Mouse (Mus musculus) macrophage (primary cell): ENCODE data around the gene Usp36. TPM values are rescaled to one million over a fixed set of nuclear protein-coding genes. Genes with fewer than 3 reads are reported as not detected.

Experiments used
- H3K27ac ChIP-seq: fragments of 350-480 bp; formaldehyde crosslinking; 2 replicates; pipeline ENCODE4 v1.9.0; 2021
- H3K36me3 ChIP-seq: fragments of 350-480 bp; formaldehyde crosslinking; 2 replicates; pipeline ENCODE4 v1.9.0; 2021; ENCODE audit errors: inconsistent target
- H3K4me3 ChIP-seq: fragments of 350-480 bp; formaldehyde crosslinking; 2 replicates; pipeline ENCODE4 v1.9.0; 2021; ENCODE audit errors: inconsistent target
- H3K79me2 ChIP-seq: fragments of 350-480 bp; formaldehyde crosslinking; 2 replicates; pipeline ENCODE4 v1.9.0; 2021; ENCODE audit errors: inconsistent target
- WGBS: methylation state at CpG from one replicate; pipeline ENCODE4 v1.1.7; 2026; ENCODE audit warnings: inconsistent platforms; ENCODE audit not compliant: missing documents; 5-methylcytosine and 5-hydroxymethylcytosine counted together
- polyA plus RNA-seq: library from polyadenylated mRNA; stranded (reverse); fragments of 250-400 nt; gene quantifications from 3 replicates; pipeline ENCODE4 v1.2.4, GENCODE M21; 2018; ENCODE audit warnings: inconsistent platforms

The Usp36 gene
- polyA plus RNA-seq, 1 experiment from 2014 or later = 5.4 TPM

GRCm38 (mm10) chr11:118232314-118232831 is 57.7 kb downstream of the Usp36 start:
- 2% methylated on average over 7 of the region's 7 CpGs for WGBS
- Histone ChIP-seq H3K4me3 (peak overlapping the region; percentile 13; the same call in 1 of the 2 replicates), H3K27ac (peak overlapping the region; percentile 62), H3K36me3 (no peaks in the 10 kb centered on the region), H3K79me2 (peaks cover 100% of the 10 kb centered on the region)

- 25% methylated on average over 5 of the region's 5 CpGs for WGBS
- peak overlapping the region; percentile 62 for H3K27ac ChIP-seq
These were observed 60.1 kb downstream of the Usp36 start for GRCm38 (mm10) chr11:118229941-118230340.

GRCm38 (mm10) chr11:118227650-118228049 is 62.4 kb downstream of the Usp36 start:
- Histone ChIP-seq H3K79me2 (peaks cover 100% of the 10 kb centered on the region), H3K36me3 (no peaks in the 10 kb centered on the region), H3K27ac (peak overlapping the region; percentile 15; the same call in 1 of the 2 replicates), H3K4me3 (no peak overlapping the region)
- WGBS = 21% methylated on average over 6 of the region's 7 CpGs

More at GRCm38 (mm10) chr11:118229941-118230340, 60.1 kb downstream of the Usp36 start:
- peaks cover 100% of the 10 kb centered on the region for H3K79me2 ChIP-seq
- H3K4me3 ChIP-seq = no peak overlapping the region
- H3K36me3 ChIP-seq = no peaks in the 10 kb centered on the region

GRCm38 (mm10) chr11:118226850-118227249 is 63.2 kb downstream of the Usp36 start:
- Histone ChIP-seq H3K27ac (peak overlapping the region; percentile 4; the same call in 1 of the 2 replicates), H3K4me3 (no peak overlapping the region), H3K79me2 (peaks cover 100% of the 10 kb centered on the region), H3K36me3 (no peaks in the 10 kb centered on the region)
- 21% methylated on average over 7 of the region's 7 CpGs for WGBS

GRCm38 (mm10) chr11:118225862-118226261 is 64.2 kb downstream of the Usp36 start:
- Histone ChIP-seq H3K36me3 (no peaks in the 10 kb centered on the region), H3K79me2 (peaks cover 100% of the 10 kb centered on the region), H3K27ac (no peak overlapping the region), H3K4me3 (no peak overlapping the region)
- WGBS = 100% methylated on average over 1 of the region's 1 CpGs

- Histone ChIP-seq H3K79me2 (peaks cover 100% of the 10 kb centered on the region), H3K27ac (no peak overlapping the region), H3K36me3 (no peaks in the 10 kb centered on the region), H3K4me3 (no peak overlapping the region)
- 93% methylated on average over 12 of the region's 12 CpGs for WGBS
These were observed 64.8 kb downstream of the Usp36 start for GRCm38 (mm10) chr11:118225056-118225836.

GRCm38 (mm10) chr11:118223416-118224067 is 66.5 kb downstream of the Usp36 start:
- Histone ChIP-seq H3K27ac (no peak overlapping the region), H3K79me2 (peaks cover 100% of the 10 kb centered on the region), H3K4me3 (no peak overlapping the region), H3K36me3 (no peaks in the 10 kb centered on the region)
- WGBS = 88% methylated on average over 10 of the region's 10 CpGs

- WGBS = 96% methylated on average over 5 of the region's 5 CpGs
- no peaks in the 10 kb centered on the region for H3K36me3 ChIP-seq
- peak overlapping the region; percentile 48 for H3K27ac ChIP-seq
- H3K4me3 ChIP-seq = no peak overlapping the region
- peaks cover 100% of the 10 kb centered on the region for H3K79me2 ChIP-seq
These were observed 67.1 kb downstream of the Usp36 start for GRCm38 (mm10) chr11:118222917-118223316.

GRCm38 (mm10) chr11:118222351-118222885 is 67.6 kb downstream of the Usp36 start:
- Histone ChIP-seq H3K79me2 (peaks cover 100% of the 10 kb centered on the region), H3K4me3 (no peak overlapping the region), H3K36me3 (no peaks in the 10 kb centered on the region), H3K27ac (peak overlapping the region; percentile 48)
- 65% methylated on average over 6 of the region's 6 CpGs for WGBS

- Histone ChIP-seq H3K4me3 (no peak overlapping the region), H3K27ac (no peak overlapping the region), H3K36me3 (no peaks in the 10 kb centered on the region), H3K79me2 (peaks cover 99% of the 10 kb centered on the region)
- WGBS = 46% methylated on average over 5 of the region's 7 CpGs
These were observed 69.3 kb downstream of the Usp36 start for GRCm38 (mm10) chr11:118220561-118221262.

- Histone ChIP-seq H3K79me2 (peaks cover 99% of the 10 kb centered on the region), H3K4me3 (no peak overlapping the region), H3K36me3 (no peaks in the 10 kb centered on the region), H3K27ac (no peak overlapping the region)
- 100% methylated on average over 4 of the region's 4 CpGs for WGBS
These were observed 71.0 kb downstream of the Usp36 start for GRCm38 (mm10) chr11:118219066-118219465.

GRCm38 (mm10) chr11:118216468-118216867 is 73.6 kb downstream of the Usp36 start:
- Histone ChIP-seq H3K79me2 (peaks cover 92% of the 10 kb centered on the region), H3K27ac (peak overlapping the region; percentile 51), H3K36me3 (no peaks in the 10 kb centered on the region), H3K4me3 (no peak overlapping the region)
- 95% methylated on average over 6 of the region's 6 CpGs for WGBS

GRCm38 (mm10) chr11:118215928-118216458 is 74.1 kb downstream of the Usp36 start:
- peak overlapping the region; percentile 51 for H3K27ac ChIP-seq
- whole genome bisulfite sequencing = 58% methylated on average over 5 of the region's 5 CpGs
- H3K79me2 ChIP-seq = peaks cover 92% of the 10 kb centered on the region
- no peak overlapping the region for H3K4me3 ChIP-seq
- no peaks in the 10 kb centered on the region for H3K36me3 ChIP-seq

- H3K4me3 ChIP-seq = peak overlapping the region; percentile 26; the same call in 1 of the 2 replicates
- H3K27ac ChIP-seq = peak overlapping the region; percentile 81
These were observed 77.4 kb downstream of the Usp36 start for GRCm38 (mm10) chr11:118212636-118213112.

More at GRCm38 (mm10) chr11:118212636-118213112, 77.4 kb downstream of the Usp36 start:
- Histone ChIP-seq H3K36me3 (no peaks in the 10 kb centered on the region), H3K79me2 (peaks cover 92% of the 10 kb centered on the region)
- WGBS = 20% methylated on average over 7 of the region's 7 CpGs
